Mouse (Mus musculus) bone marrow macrophage, adult 2 months (primary cell): ENCODE measurements around the gene Eea1.

ENCODE experiments used
- CTCF ChIP-seq: IDR thresholded peaks from 2 replicates; pipeline ENCODE4 v1.5.1; 2012; ENCODE audit warnings: low read depth, mild to moderate bottlenecking, low read length, moderate library complexity
- POLR2A ChIP-seq: IDR thresholded peaks from 2 replicates; pipeline ENCODE4 v1.6.1; 2012; ENCODE audit warnings: mild to moderate bottlenecking, low read depth, low read length, borderline replicate concordance

DNA sequence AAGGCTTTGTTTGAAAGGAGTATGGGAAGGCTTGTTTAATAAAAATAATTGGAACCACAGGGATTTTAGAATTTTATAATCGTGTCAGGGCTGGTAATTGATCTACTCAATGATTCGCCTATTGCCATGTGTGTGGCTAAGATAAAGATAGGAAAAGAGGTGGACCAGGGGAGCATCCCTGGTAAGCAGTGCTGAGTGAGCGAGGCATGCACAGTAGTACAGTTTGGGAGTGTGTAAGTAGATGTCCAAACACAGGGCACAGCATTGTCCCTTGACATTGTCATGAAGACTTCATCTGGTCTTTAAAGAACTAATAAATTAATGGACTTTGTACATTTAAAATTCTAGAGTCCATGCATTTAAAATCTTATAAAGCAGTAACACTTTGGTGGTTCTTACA lies 93.7 kb downstream of the Eea1 start:
- no peak for TF ChIP-seq POLR2A
- TF ChIP-seq CTCF = no peak
